Comparison of ENCODE assay signal across 9 mouse cellular contexts in genomic region chr11:64396331-64396881, GRCm38 (mm10). TPM values are rescaled to one million over a fixed set of nuclear protein-coding genes. Genes with fewer than 3 reads are reported as not detected.
DNase-seq lines count a peak whose midpoint lies in the region; ATAC-seq and TF ChIP-seq lines count a peak whose summit lies in the region.
"Had no signal": no experiment of that assay in that cellular context is flagged by ENCODE, and none has a peak within 500 bp of the region (broad histone marks: within the 10 kb centered on the region; RNA-seq: fewer than 3 reads in every experiment).

No protein-coding gene starts in this region.

- WGBS in forebrain, embryonic 12.5 days: 6% methylated on average over 7 of the region's 7 CpGs
- WGBS in hindbrain, embryonic 11.5 days: 3% methylated on average over 7 of the region's 7 CpGs
- WGBS in olfactory bulb, adult 2 months: 8% methylated on average over 7 of the region's 7 CpGs
- 18% methylated on average over 7 of the region's 7 CpGs for WGBS in kidney, adult 2 months

- ATAC-seq in forebrain, embryonic 12.5 days (ENCODE audit: low FRiP score): peak; percentile 89
- peak; percentile 81 for ATAC-seq in hindbrain, embryonic 11.5 days (ENCODE audit: low FRiP score)

- peak; percentile 33 to 49 for DNase-seq in thymus, postnatal 10 days (ENCODE audit: low spot score in 2 of 2)
- DNase-seq in thymus, adult 18-20 months: no peak
- DNase-seq in hindbrain, embryonic 11.5 days (ENCODE audit: low spot score): peak; percentile 66
- peak; percentile 74 to 90 for DNase-seq in left cerebral cortex, postnatal 14 days (ENCODE audit: low spot score in 2 of 2)
- no peak for DNase-seq in urinary bladder, postnatal 4 days (ENCODE audit: low spot score in 2 of 2)
- no peak for DNase-seq in kidney, adult 2 months

- no peaks in the 10 kb centered on the region; the same call in 1 of the 2 replicates for H3K9me3 ChIP-seq in forebrain, embryonic 12.5 days
- no peaks in the 10 kb centered on the region for H3K9me3 ChIP-seq in hindbrain, embryonic 11.5 days (ENCODE audit: control insufficient read depth, low read length)

- H3K4me1 ChIP-seq in forebrain, embryonic 12.5 days: peaks cover 32% of the 10 kb centered on the region
- 0 out of 2 replicates have a peak, but pooled peaks cover 4% of the 10 kb centered on the region for H3K4me1 ChIP-seq in hindbrain, embryonic 11.5 days (replicated peaks; ENCODE audit: control insufficient read depth, insufficient read depth, low read length)
- H3K4me1 ChIP-seq in olfactory bulb, adult 2 months (ENCODE audit: control insufficient read depth, insufficient read depth, low read length): peaks cover 10% of the 10 kb centered on the region
- no peaks in the 10 kb centered on the region for H3K4me1 ChIP-seq in kidney, adult 2 months (ENCODE audit: control insufficient read depth, insufficient read depth, low read length)

- no peak overlapping the region for H3K9ac ChIP-seq in forebrain, embryonic 12.5 days
- H3K9ac ChIP-seq in hindbrain, embryonic 11.5 days (ENCODE audit: low read depth, low read length): 0 out of 2 replicates have a peak overlapping the region, but pooled peaks have one; percentile 32

- peak overlapping the region; percentile 69 for H3K27ac ChIP-seq in forebrain, embryonic 12.5 days
- H3K27ac ChIP-seq in hindbrain, embryonic 11.5 days (ENCODE audit: low read depth, low read length): peak overlapping the region; percentile 76
- peak overlapping the region; percentile 74 for H3K27ac ChIP-seq in olfactory bulb, adult 2 months (ENCODE audit: insufficient read depth, low read depth, low read length)
- no peak overlapping the region for H3K27ac ChIP-seq in kidney, adult 2 months (ENCODE audit: insufficient read depth, low read depth, low read length)
- H3K27ac ChIP-seq: macrophage had no signal

- TF ChIP-seq CTCF in olfactory bulb, adult 2 months (IDR thresholded peaks at IDR 0.05; ENCODE audit: insufficient read depth, low read depth, low read length): no peak
- TF ChIP-seq CTCF in kidney, adult 2 months (conservative IDR thresholded peaks at IDR 0.05; ENCODE audit: insufficient read depth, insufficient read length, low read depth, low read length): no peak

- no peaks in the 10 kb centered on the region for H3K27me3 ChIP-seq in forebrain, embryonic 12.5 days
- H3K27me3 ChIP-seq in hindbrain, embryonic 11.5 days (ENCODE audit: control insufficient read depth, insufficient read depth, low read length): no peaks in the 10 kb centered on the region
- no peaks in the 10 kb centered on the region for H3K27me3 ChIP-seq in kidney, adult 2 months (replicated peaks; ENCODE audit: control insufficient read depth, insufficient read depth, low read length)

- H3K36me3 ChIP-seq in forebrain, embryonic 12.5 days (replicated peaks): no peaks in the 10 kb centered on the region
- no peaks in the 10 kb centered on the region for H3K36me3 ChIP-seq in hindbrain, embryonic 11.5 days (ENCODE audit: control insufficient read depth, insufficient read depth, low read length)
- H3K36me3 ChIP-seq in kidney, adult 2 months (ENCODE audit: control insufficient read depth, insufficient read depth, low read length): no peaks in the 10 kb centered on the region

- peak overlapping the region; percentile 43 for H3K4me2 ChIP-seq in forebrain, embryonic 12.5 days
- peak overlapping the region; percentile 29; the same call in 1 of the 2 replicates for H3K4me2 ChIP-seq in hindbrain, embryonic 11.5 days (replicated peaks; ENCODE audit: low read depth, low read length)

- TF ChIP-seq POLR2A in olfactory bulb, adult 2 months (IDR thresholded peaks at IDR 0.05; ENCODE audit: insufficient read depth, low read depth, low read length): no peak
- no peak for TF ChIP-seq POLR2A in kidney, adult 2 months (IDR thresholded peaks at IDR 0.05; ENCODE audit: low read depth, low read length)

- no peak overlapping the region for H3K4me3 ChIP-seq in forebrain, embryonic 12.5 days (replicated peaks)
- H3K4me3 ChIP-seq in hindbrain, embryonic 11.5 days (ENCODE audit: low read depth, low read length): no peak overlapping the region
- H3K4me3 ChIP-seq in olfactory bulb, adult 2 months (ENCODE audit: insufficient read depth, low read depth, low read length): peak overlapping the region; percentile 19; the same call in 1 of the 2 replicates
- no peak overlapping the region for H3K4me3 ChIP-seq in kidney, adult 2 months (ENCODE audit: insufficient read depth, low read depth, low read length)

- intact Hi-C loops in left cerebral cortex, postnatal 14 days (cut with DNase I): no loop called here

RNA-seq across cellular contexts. Expression of gene Hs3st3a1, which starts 38.7 kb away (rescaled TPM):
- polyA plus RNA-seq in forebrain, embryonic 12.5 days (2016; fragmentation: Nextera tagmentation; extraction: Ambion mirVana): 1.3 and 2.6 TPM in 2 replicates
- 2.0 and 2.2 TPM in 2 replicates for polyA plus RNA-seq in hindbrain, embryonic 11.5 days (2014; fragmentation: Nextera tagmentation; extraction: Ambion mirVana)
- total RNA-seq in left cerebral cortex, postnatal 14 days (2021): under 1 TPM; 0.44 to 0.55 TPM
- not detected in 2 replicates for polyA plus RNA-seq in olfactory bulb, adult 2 months (2012; ENCODE audit: insufficient read depth, insufficient read length, low replicate concordance, missing spikeins)
- 1.4 and 1.5 TPM in 2 replicates for polyA plus RNA-seq in kidney, adult 2 months (2012; rRNA removed)
- polyA plus RNA-seq: macrophage had no signal

RNA-seq across cellular contexts. Expression of gene F930015N05Rik, which starts 40.0 kb away (rescaled TPM):
- polyA plus RNA-seq in forebrain, embryonic 12.5 days (2016; fragmentation: Nextera tagmentation; extraction: Ambion mirVana): 1.5 and 2.0 TPM in 2 replicates
- polyA plus RNA-seq in hindbrain, embryonic 11.5 days (2014; fragmentation: Nextera tagmentation; extraction: Ambion mirVana): 0.76 and 1.6 TPM in 2 replicates
- under 1 TPM in 1 of 2 experiments, not detected in 1; 0.31 TPM for total RNA-seq in left cerebral cortex, postnatal 14 days (2021)
- not detected in 2 replicates for polyA plus RNA-seq in olfactory bulb, adult 2 months (2012; ENCODE audit: insufficient read depth, insufficient read length, low replicate concordance, missing spikeins)
- 0.27 and 0.34 TPM in 2 replicates for polyA plus RNA-seq in kidney, adult 2 months (2012; rRNA removed)
- polyA plus RNA-seq: macrophage had no signal

Comparison
In these comparisons a context has a peak if more than half of its experiments do, and no peak if none do; other contexts are left out.
1. DNase-seq: peak in thymus, postnatal 10 days (2 of 2), hindbrain, embryonic 11.5 days (single experiment) and left cerebral cortex, postnatal 14 days (2 of 2); none in thymus, adult 18-20 months (0 of 2), urinary bladder, postnatal 4 days (0 of 2) and kidney, adult 2 months (single experiment).